Mouse (Mus musculus): ENCODE data around the gene Mfap1b. TPM values are rescaled to one million over a fixed set of nuclear protein-coding genes. Genes with fewer than 3 reads are reported as not detected.

Gene Mfap1b
- polyA plus RNA-seq, 1 experiment from 2014 or later: 53.8 TPM

GRCm38 (mm10) chr2:121439746-121440145 lies 34.1 kb downstream of the Mfap1b start:
- Histone ChIP-seq H3K9me3 (ENCODE audit: control insufficient read depth, low read depth, low read length) (no peaks in the 10 kb centered on the region), H3K27ac (ENCODE audit: low read length) (no peak overlapping the region), H3K36me3 (ENCODE audit: control insufficient read depth, insufficient read depth, low read length) (peaks cover 41% of the 10 kb centered on the region), H3K4me1 (ENCODE audit: control insufficient read depth, insufficient read depth, low read length) (peaks cover 17% of the 10 kb centered on the region; the same call in 1 of the 2 replicates), H3K9ac (replicated peaks; ENCODE audit: low read depth, low read length) (no peak overlapping the region), H3K4me2 (replicated peaks; ENCODE audit: low read depth, low read length) (no peak overlapping the region), H3K27me3 (ENCODE audit: control insufficient read depth, insufficient read depth, low read length) (0 out of 2 replicates have a peak, but pooled peaks cover 3% of the 10 kb centered on the region), H3K4me3 (ENCODE audit: low read depth, low read length) (no peak overlapping the region)
- no peak for ATAC-seq (ENCODE audit: insufficient number of reproducible peaks, insufficient read depth, low FRiP score, low read depth)
- 75% methylated on average over 4 of the region's 4 CpGs for WGBS

DNA sequence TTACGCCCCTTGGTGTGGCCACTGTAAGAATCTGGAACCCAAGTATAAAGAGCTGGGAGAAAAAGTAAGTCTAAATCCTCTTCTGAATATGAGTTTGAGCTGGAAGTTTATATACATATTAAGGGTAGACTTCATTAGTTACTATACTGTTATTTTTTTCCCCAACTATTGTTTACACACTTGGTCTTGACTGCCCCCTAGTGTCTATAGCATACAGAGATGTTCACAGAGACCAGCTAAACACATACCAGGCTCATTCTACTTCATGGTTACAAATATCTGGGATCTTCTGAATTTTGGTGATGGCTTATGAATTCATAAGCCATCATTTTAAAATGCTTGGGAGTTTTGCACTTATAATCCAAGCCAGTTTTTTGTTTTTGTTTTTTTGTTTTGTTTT lies 39.0 kb downstream of the Mfap1b start:
- no peak overlapping the region for H3K4me2 ChIP-seq (replicated peaks; ENCODE audit: low read depth, low read length)
- H3K4me3 ChIP-seq (ENCODE audit: low read depth, low read length): no peak overlapping the region
- no peaks in the 10 kb centered on the region for H3K27me3 ChIP-seq (ENCODE audit: control insufficient read depth, insufficient read depth, low read length)
- 98% methylated on average over 1 of the region's 1 CpGs for WGBS
- no peaks in the 10 kb centered on the region for H3K4me1 ChIP-seq (ENCODE audit: control insufficient read depth, insufficient read depth, low read length)
- H3K9me3 ChIP-seq (ENCODE audit: control insufficient read depth, low read depth, low read length): no peaks in the 10 kb centered on the region
- H3K27ac ChIP-seq (ENCODE audit: low read length): no peak overlapping the region
- no peak for ATAC-seq (ENCODE audit: insufficient number of reproducible peaks, insufficient read depth, low FRiP score, low read depth)
- H3K36me3 ChIP-seq (ENCODE audit: control insufficient read depth, insufficient read depth, low read length): peaks cover 85% of the 10 kb centered on the region
- H3K9ac ChIP-seq (replicated peaks; ENCODE audit: low read depth, low read length): no peak overlapping the region

GRCm38 (mm10) chr2:121425890-121426289 lies 48.0 kb downstream of the Mfap1b start:
- no peaks in the 10 kb centered on the region for H3K4me1 ChIP-seq (ENCODE audit: control insufficient read depth, insufficient read depth, low read length)
- no peak for ATAC-seq (ENCODE audit: insufficient number of reproducible peaks, insufficient read depth, low FRiP score, low read depth)
- WGBS: 89% methylated on average over 2 of the region's 2 CpGs
- H3K36me3 ChIP-seq (ENCODE audit: control insufficient read depth, insufficient read depth, low read length): peaks cover 79% of the 10 kb centered on the region
- no peak overlapping the region for H3K9ac ChIP-seq (replicated peaks; ENCODE audit: low read depth, low read length)
- H3K4me2 ChIP-seq (replicated peaks; ENCODE audit: low read depth, low read length): no peak overlapping the region
- no peak overlapping the region for H3K27ac ChIP-seq (ENCODE audit: low read length)
- no peak overlapping the region for H3K4me3 ChIP-seq (ENCODE audit: low read depth, low read length)
- H3K27me3 ChIP-seq (ENCODE audit: control insufficient read depth, insufficient read depth, low read length): no peaks in the 10 kb centered on the region
- H3K9me3 ChIP-seq (ENCODE audit: control insufficient read depth, low read depth, low read length): no peaks in the 10 kb centered on the region

GRCm38 (mm10) chr2:121423166-121423565 lies 50.7 kb downstream of the Mfap1b start:
- no peak overlapping the region for H3K9ac ChIP-seq (replicated peaks; ENCODE audit: low read depth, low read length)
- 97% methylated on average over 2 of the region's 2 CpGs for WGBS
- ATAC-seq (ENCODE audit: insufficient number of reproducible peaks, insufficient read depth, low FRiP score, low read depth): no peak

DNA sequence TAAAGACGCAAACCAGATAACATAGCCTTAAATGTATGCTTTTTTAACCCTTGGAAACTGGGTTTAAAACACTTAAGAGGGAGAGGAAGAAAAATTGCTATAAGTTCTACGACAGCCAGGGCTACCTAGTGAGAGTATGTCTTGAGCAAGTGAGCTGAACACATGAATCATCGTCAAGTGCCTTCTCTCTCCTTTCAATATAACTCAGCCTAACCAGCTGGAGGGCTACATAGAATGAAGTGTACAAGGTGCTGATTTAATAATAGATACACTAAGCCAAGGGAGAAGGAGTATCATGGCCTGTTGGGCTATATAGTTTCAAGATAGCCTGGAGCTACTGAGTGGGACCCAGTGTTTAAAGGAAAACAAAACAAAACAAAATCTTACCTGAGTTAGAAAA lies 55.4 kb downstream of the Mfap1b start:
- Histone ChIP-seq H3K4me1 (ENCODE audit: control insufficient read depth, insufficient read depth, low read length) (peaks cover 18% of the 10 kb centered on the region), H3K4me3 (ENCODE audit: low read depth, low read length) (no peak overlapping the region), H3K36me3 (ENCODE audit: control insufficient read depth, insufficient read depth, low read length) (peaks cover 44% of the 10 kb centered on the region), H3K27ac (ENCODE audit: low read length) (no peak overlapping the region), H3K9ac (replicated peaks; ENCODE audit: low read depth, low read length) (no peak overlapping the region), H3K27me3 (ENCODE audit: control insufficient read depth, insufficient read depth, low read length) (no peaks in the 10 kb centered on the region), H3K9me3 (ENCODE audit: control insufficient read depth, low read depth, low read length) (no peaks in the 10 kb centered on the region), H3K4me2 (replicated peaks; ENCODE audit: low read depth, low read length) (no peak overlapping the region)
- WGBS: 79% methylated on average over 3 of the region's 3 CpGs
- no peak for ATAC-seq (ENCODE audit: insufficient number of reproducible peaks, insufficient read depth, low FRiP score, low read depth)

More at GRCm38 (mm10) chr2:121423166-121423565, 50.7 kb downstream of the Mfap1b start:
- Histone ChIP-seq H3K9me3 (ENCODE audit: control insufficient read depth, low read depth, low read length) (no peaks in the 10 kb centered on the region), H3K4me2 (replicated peaks; ENCODE audit: low read depth, low read length) (no peak overlapping the region), H3K27ac (ENCODE audit: low read length) (no peak overlapping the region), H3K4me1 (ENCODE audit: control insufficient read depth, insufficient read depth, low read length) (no peaks in the 10 kb centered on the region), H3K4me3 (ENCODE audit: low read depth, low read length) (no peak overlapping the region), H3K36me3 (ENCODE audit: control insufficient read depth, insufficient read depth, low read length) (peaks cover 63% of the 10 kb centered on the region), H3K27me3 (ENCODE audit: control insufficient read depth, insufficient read depth, low read length) (no peaks in the 10 kb centered on the region)

DNA sequence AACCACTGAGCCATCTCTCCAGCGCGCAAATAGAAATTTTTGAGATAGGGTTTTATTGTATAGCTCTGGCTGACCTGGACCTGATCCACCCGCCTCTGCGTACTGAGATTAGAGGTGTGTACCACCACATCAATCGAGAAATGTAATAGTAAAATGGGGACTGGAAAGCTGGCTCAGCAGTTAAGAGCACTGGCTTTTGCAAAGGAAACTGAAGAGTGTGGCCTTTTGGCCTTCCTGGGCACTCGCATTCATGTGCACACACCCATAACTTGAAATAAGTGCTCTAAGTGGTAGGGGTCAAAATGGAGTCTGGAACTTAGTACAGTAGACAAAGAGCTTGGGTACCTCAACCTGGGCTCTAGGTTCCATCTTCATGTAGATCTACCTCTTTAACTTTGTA lies 57.5 kb downstream of the Mfap1b start:
- 82% methylated on average over 6 of the region's 6 CpGs for WGBS
- H3K36me3 ChIP-seq (ENCODE audit: control insufficient read depth, insufficient read depth, low read length): peaks cover 24% of the 10 kb centered on the region
- no peaks in the 10 kb centered on the region for H3K27me3 ChIP-seq (ENCODE audit: control insufficient read depth, insufficient read depth, low read length)
- H3K4me2 ChIP-seq (replicated peaks; ENCODE audit: low read depth, low read length): no peak overlapping the region
- no peak for ATAC-seq (ENCODE audit: insufficient number of reproducible peaks, insufficient read depth, low FRiP score, low read depth)
- no peak overlapping the region for H3K4me3 ChIP-seq (ENCODE audit: low read depth, low read length)
- peaks cover 21% of the 10 kb centered on the region for H3K4me1 ChIP-seq (ENCODE audit: control insufficient read depth, insufficient read depth, low read length)
- no peak overlapping the region for H3K9ac ChIP-seq (replicated peaks; ENCODE audit: low read depth, low read length)
- no peaks in the 10 kb centered on the region for H3K9me3 ChIP-seq (ENCODE audit: control insufficient read depth, low read depth, low read length)
- no peak overlapping the region for H3K27ac ChIP-seq (ENCODE audit: low read length)

- Histone ChIP-seq H3K27ac (ENCODE audit: low read length) (no peak overlapping the region), H3K36me3 (ENCODE audit: control insufficient read depth, insufficient read depth, low read length) (peaks cover 24% of the 10 kb centered on the region), H3K9ac (replicated peaks; ENCODE audit: low read depth, low read length) (0 out of 2 replicates have a peak overlapping the region, but pooled peaks have one; percentile 99), H3K4me1 (ENCODE audit: control insufficient read depth, insufficient read depth, low read length) (peaks cover 21% of the 10 kb centered on the region), H3K9me3 (ENCODE audit: control insufficient read depth, low read depth, low read length) (no peaks in the 10 kb centered on the region), H3K27me3 (ENCODE audit: control insufficient read depth, insufficient read depth, low read length) (no peaks in the 10 kb centered on the region), H3K4me3 (ENCODE audit: low read depth, low read length) (peak overlapping the region; percentile 95), H3K4me2 (replicated peaks; ENCODE audit: low read depth, low read length) (peak overlapping the region; percentile 72)
- no peak for ATAC-seq (ENCODE audit: insufficient number of reproducible peaks, insufficient read depth, low FRiP score, low read depth)
- WGBS: 80% methylated on average over 3 of the region's 3 CpGs
Measured at GRCm38 (mm10) chr2:121415591-121415990, 58.3 kb downstream of the Mfap1b start.

GRCm38 (mm10) chr2:121415103-121415502 lies 58.8 kb downstream of the Mfap1b start:
- Histone ChIP-seq H3K36me3 (ENCODE audit: control insufficient read depth, insufficient read depth, low read length) (peaks cover 24% of the 10 kb centered on the region), H3K4me2 (replicated peaks; ENCODE audit: low read depth, low read length) (peak overlapping the region; percentile 72), H3K27ac (ENCODE audit: low read length) (no peak overlapping the region), H3K9ac (replicated peaks; ENCODE audit: low read depth, low read length) (peak overlapping the region; percentile 99), H3K4me1 (ENCODE audit: control insufficient read depth, insufficient read depth, low read length) (peaks cover 21% of the 10 kb centered on the region), H3K27me3 (ENCODE audit: control insufficient read depth, insufficient read depth, low read length) (no peaks in the 10 kb centered on the region), H3K4me3 (ENCODE audit: low read depth, low read length) (peak overlapping the region; percentile 95), H3K9me3 (ENCODE audit: control insufficient read depth, low read depth, low read length) (no peaks in the 10 kb centered on the region)
- WGBS: 27% methylated on average over 3 of the region's 3 CpGs
- ATAC-seq (ENCODE audit: insufficient number of reproducible peaks, insufficient read depth, low FRiP score, low read depth): no peak

DNA sequence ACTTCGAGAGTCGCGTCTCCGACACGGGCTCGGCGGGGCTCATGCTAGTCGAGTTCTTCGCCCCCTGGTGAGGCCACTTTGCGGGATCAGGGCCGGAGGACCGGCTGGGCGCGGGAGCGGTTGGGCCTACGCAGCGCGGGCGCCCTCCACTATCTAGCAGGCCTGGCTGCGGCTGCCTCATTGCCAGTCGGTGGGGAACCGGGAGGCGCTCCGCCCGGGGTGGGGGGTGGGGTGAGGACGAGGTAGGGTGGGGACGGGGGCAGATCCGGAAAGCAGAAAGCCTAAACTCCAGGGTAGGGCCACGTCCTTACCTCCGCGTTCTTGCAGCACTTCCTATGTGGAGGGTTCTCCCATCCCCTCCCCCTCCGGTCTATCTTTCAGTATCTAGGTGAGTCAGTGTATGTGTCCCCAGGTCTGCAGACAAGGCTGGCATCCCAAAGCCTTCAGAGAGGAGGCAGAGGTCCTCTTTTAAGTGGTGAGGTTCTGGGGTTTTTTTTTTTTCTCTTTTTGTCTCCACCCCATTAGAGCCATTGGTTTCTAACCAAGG lies 59.7 kb downstream of the Mfap1b start:
- H3K27ac ChIP-seq (ENCODE audit: low read length): peak overlapping the region; percentile 99
- H3K36me3 ChIP-seq (ENCODE audit: control insufficient read depth, insufficient read depth, low read length): peaks cover 24% of the 10 kb centered on the region
- peaks cover 21% of the 10 kb centered on the region for H3K4me1 ChIP-seq (ENCODE audit: control insufficient read depth, insufficient read depth, low read length)
- no peaks in the 10 kb centered on the region for H3K27me3 ChIP-seq (ENCODE audit: control insufficient read depth, insufficient read depth, low read length)
- WGBS: under 1% methylated on average over 32 of the region's 32 CpGs
- peak overlapping the region; percentile 95 for H3K4me3 ChIP-seq (ENCODE audit: low read depth, low read length)
- H3K9ac ChIP-seq (replicated peaks; ENCODE audit: low read depth, low read length): peak overlapping the region; percentile 99
- H3K9me3 ChIP-seq (ENCODE audit: control insufficient read depth, low read depth, low read length): no peaks in the 10 kb centered on the region
- H3K4me2 ChIP-seq (replicated peaks; ENCODE audit: low read depth, low read length): peak overlapping the region; percentile 72
- peak; percentile 46 for ATAC-seq (ENCODE audit: insufficient number of reproducible peaks, insufficient read depth, low FRiP score, low read depth)
